Mouse (Mus musculus) CH12.LX (cell line): ENCODE measurements around the gene Rtbdn. TPM values are rescaled to one million over a fixed set of nuclear protein-coding genes. Genes with fewer than 3 reads are reported as not detected.

Experiments used
- DNase-seq: peaks from one replicate; pipeline ENCODE4 v3.0.0-alpha.2; 2013; ENCODE audit errors: extremely low read depth
- H3K27ac ChIP-seq: 2 replicates; pipeline ENCODE4 v1.5.1; 2012; ENCODE audit warnings: low read depth, mild to moderate bottlenecking, control low read depth, moderate library complexity; ENCODE audit not compliant: insufficient read depth
- H3K27me3 ChIP-seq: replicated peaks from 2 replicates; pipeline ENCODE3; 2012; ENCODE audit warnings: inconsistent platforms
- H3K36me3 ChIP-seq, 2 experiments: replicated peaks in 1 of 2; 2 replicates each; pipeline versions ENCODE3 to v1.6.1; 2012; ENCODE audit warnings: inconsistent platforms in 1 of 2, low read length in 1 of 2, mild to moderate bottlenecking in 1 of 2, mixed read lengths in 1 of 2, moderate library complexity in 1 of 2; ENCODE audit not compliant: control insufficient read depth in 1 of 2, insufficient read depth in 1 of 2
- H3K4me1 ChIP-seq, 2 experiments: 2 replicates each; pipeline ENCODE4 v1.6.1; 2012; ENCODE audit warnings: inconsistent platforms in 1 of 2, moderate library complexity in 1 of 2; ENCODE audit not compliant: insufficient read depth in 2 of 2, control insufficient read depth in 1 of 2
- H3K4me2 ChIP-seq: 2 replicates; pipeline ENCODE4 v1.6.1; 2012; ENCODE audit warnings: low read depth, mild to moderate bottlenecking, control low read depth; ENCODE audit not compliant: poor library complexity, insufficient read depth, severe bottlenecking
- H3K4me3 ChIP-seq, 3 experiments: fragments of 150-350 bp in 1 of 3; sonication (generic) in 1 of 3; replicated peaks in 1 of 3; 2 replicates each; pipeline versions ENCODE3 to v1.5.1; 2011 to 2012; ENCODE audit warnings: low read depth in 2 of 3, low read length in 2 of 3, mild to moderate bottlenecking in 2 of 3, moderate library complexity in 2 of 3, control low read depth in 1 of 3, improper control_type of control experiment in 1 of 3, inconsistent platforms in 1 of 3, mixed read lengths in 1 of 3; ENCODE audit not compliant: poor library complexity in 1 of 3
- H3K79me2 ChIP-seq: replicated peaks from 2 replicates; pipeline ENCODE4 v1.6.1; 2012; ENCODE audit warnings: mild to moderate bottlenecking, moderate library complexity; ENCODE audit not compliant: control insufficient read depth, poor library complexity, insufficient read depth, severe bottlenecking; ENCODE audit errors: extremely low read depth
- H3K9ac ChIP-seq: 2 replicates; pipeline ENCODE4 v1.6.1; 2012; ENCODE audit warnings: low read depth, mild to moderate bottlenecking, control low read depth, moderate library complexity; ENCODE audit not compliant: insufficient read depth
- H3K9me3 ChIP-seq: replicated peaks from 2 replicates; pipeline ENCODE3; 2012; ENCODE audit warnings: low read length, inconsistent platforms, mixed read lengths
- BHLHE40 ChIP-seq: IDR thresholded peaks from 2 replicates; pipeline ENCODE4 v1.6.1; 2011; ENCODE audit warnings: mild to moderate bottlenecking, low read depth, low read length, improper control_type of control experiment
- CTCF ChIP-seq, 2 experiments: IDR thresholded peaks in 1 of 2; conservative IDR thresholded peaks in 1 of 2; 2 replicates each; pipeline ENCODE4 v1.5.1; 2011 to 2012; ENCODE audit warnings: low read depth in 2 of 2, low read length in 2 of 2, improper control_type of control experiment in 1 of 2, inconsistent platforms in 1 of 2, mild to moderate bottlenecking in 1 of 2, moderate library complexity in 1 of 2
- E2F4 ChIP-seq: IDR thresholded peaks from 2 replicates; pipeline ENCODE4 v1.6.1; 2011; ENCODE audit warnings: low read depth, low read length, improper control_type of control experiment; ENCODE audit not compliant: insufficient replicate concordance
- EP300 ChIP-seq: IDR thresholded peaks from 2 replicates; pipeline ENCODE4 v1.6.1; 2011; ENCODE audit warnings: low read length, improper control_type of control experiment
- ETS1 ChIP-seq: conservative IDR thresholded peaks from 2 replicates; pipeline ENCODE4 v1.6.1; 2012; ENCODE audit warnings: low read depth, mild to moderate bottlenecking, inconsistent platforms, low read length, improper control_type of control experiment, moderate library complexity
- HCFC1 ChIP-seq: IDR thresholded peaks from 2 replicates; pipeline ENCODE4 v1.6.1; 2012; ENCODE audit warnings: low read depth, mild to moderate bottlenecking, inconsistent platforms, low read length, improper control_type of control experiment
- IRF4 ChIP-seq: IDR thresholded peaks from 2 replicates; pipeline ENCODE4 v1.6.1; 2014; ENCODE audit warnings: low read depth, mild to moderate bottlenecking, inconsistent platforms, low read length, improper control_type of control experiment
- JUN ChIP-seq: IDR thresholded peaks from 2 replicates; pipeline ENCODE4 v1.6.1; 2011; ENCODE audit warnings: low read depth, mild to moderate bottlenecking, low read length, improper control_type of control experiment, moderate library complexity; ENCODE audit not compliant: insufficient read depth
- KAT2A ChIP-seq: IDR thresholded peaks from 2 replicates; pipeline ENCODE4 v1.6.1; 2012; ENCODE audit warnings: low read length, improper control_type of control experiment, inconsistent platforms; ENCODE audit not compliant: insufficient replicate concordance
- MEF2A ChIP-seq: IDR thresholded peaks from 2 replicates; pipeline ENCODE4 v1.6.1; 2014; ENCODE audit warnings: low read depth, mild to moderate bottlenecking, inconsistent platforms, low read length, improper control_type of control experiment, borderline replicate concordance
- MXI1 ChIP-seq: IDR thresholded peaks from 2 replicates; pipeline ENCODE4 v1.6.1; 2011; ENCODE audit warnings: mild to moderate bottlenecking, low read depth, low read length, improper control_type of control experiment
- MYC ChIP-seq: IDR thresholded peaks from 2 replicates; pipeline ENCODE4 v1.6.1; 2011; ENCODE audit warnings: low read depth, mild to moderate bottlenecking, improper control_type of control experiment, low read length
- NELFE ChIP-seq: IDR thresholded peaks from 2 replicates; pipeline ENCODE4 v1.6.1; 2011; ENCODE audit warnings: low read depth, low read length, improper control_type of control experiment
- NRF1 ChIP-seq: IDR thresholded peaks from 2 replicates; pipeline ENCODE4 v1.6.1; 2014; ENCODE audit warnings: low read depth, mild to moderate bottlenecking, inconsistent platforms, low read length, improper control_type of control experiment, moderate library complexity
- PAX5 ChIP-seq: IDR thresholded peaks from 2 replicates; pipeline ENCODE4 v1.6.1; 2012; ENCODE audit warnings: low read length, inconsistent platforms, mixed read lengths
- POLR2A ChIP-seq: IDR thresholded peaks from 2 replicates; pipeline ENCODE4 v1.6.1; 2011; ENCODE audit warnings: low read depth, mild to moderate bottlenecking, improper control_type of control experiment, low read length
- POLR2AphosphoS2 ChIP-seq: IDR thresholded peaks from 2 replicates; pipeline ENCODE4 v1.6.1; 2011; ENCODE audit warnings: low read depth, low read length, improper control_type of control experiment
- RCOR1 ChIP-seq: conservative IDR thresholded peaks from 2 replicates; pipeline ENCODE4 v1.6.1; 2012; ENCODE audit warnings: low read depth, mild to moderate bottlenecking, inconsistent platforms, low read length, improper control_type of control experiment
- SMC3 ChIP-seq: IDR thresholded peaks from 2 replicates; pipeline ENCODE4 v1.6.1; 2011; ENCODE audit warnings: low read depth, low read length, improper control_type of control experiment
- dilution Hi-C: fragments of 300-500 bp; cut with MboI; formaldehyde crosslinking; loops from 2 replicates; pipeline ENCODE4 v1.14.3; 2020; ENCODE audit warnings: low sequenced_read_pairs; ENCODE audit not compliant: extremely low pct_unique_long_range_greater_than_20kb, extremely low pct_ligation_motif_present
- in situ Hi-C: fragments of 300-500 bp; cut with MboI; formaldehyde crosslinking; loops from 3 replicates; pipeline ENCODE4 v1.14.3; 2019; ENCODE audit warnings: low sequenced_read_pairs, low pct_ligation_motif_present, low pct_unique_long_range_greater_than_20kb, mixed read lengths
- polyA plus RNA-seq: library from polyadenylated mRNA; unstranded; fragments of >175 nt; gene quantifications from 2 replicates; pipeline ENCODE4 v1.2.1, GENCODE M21; 2012; ENCODE audit warnings: low read depth; ENCODE audit not compliant: insufficient read length
- total RNA-seq, 2 experiments: library from RNA; depleted of rRNA; stranded (reverse); fragments of 300-350 nt in 1 of 2; fragments of >200 nt in 1 of 2; gene quantifications; 2 replicates each; pipeline ENCODE4 v1.2.3; 2012 to 2014

Rtbdn gene
- total and polyA plus RNA-seq, 3 experiments, result 0.21 to 1.8 TPM; not detected in 1

- Histone ChIP-seq H3K9me3 (no peaks in the 10 kb centered on the region), H3K4me1 (peaks cover 21 to 25% of the 10 kb centered on the region in 2 experiments), H3K4me3 (no peak overlapping the region), H3K27me3 (peaks cover 77% of the 10 kb centered on the region), H3K36me3 (no peaks in the 10 kb centered on the region), H3K9ac (no peak overlapping the region), H3K4me2 (no peak overlapping the region), H3K79me2 (no peaks in the 10 kb centered on the region), H3K27ac (no peak overlapping the region)
- in situ Hi-C loops, result no loop called here
- TF ChIP-seq NRF1 (no peak), KAT2A (no peak), HCFC1 (no peak), SMC3 (no peak), NELFE (no peak), CTCF (conservative IDR thresholded peaks at IDR 0.05 in 1 of 2, IDR thresholded peaks at IDR 0.05 in 1 of 2; ENCODE audit: low read depth in 2 of 2, low read length in 2 of 2) (no peak), BHLHE40 (no peak), POLR2A (no peak), RCOR1 (no peak), IRF4 (no peak), MEF2A (no peak), EP300 (no peak), PAX5 (no peak), E2F4 (no peak), POLR2AphosphoS2 (no peak), MXI1 (no peak), MYC (no peak)
- no peak for DNase-seq
- dilution Hi-C loops, result no loop called here
Observed at GRCm38 (mm10) chr8:84933767-84934559, 12.8 kb upstream of the Rtbdn start.

- no peak overlapping the region for H3K9ac ChIP-seq
- H3K27ac ChIP-seq, result no peak overlapping the region
- dilution Hi-C loops (no loop called here), in situ Hi-C loops (no loop called here)
- no peak for TF ChIP-seq ETS1
- 0 out of 2 replicates have a peak, but pooled peaks have one; percentile 12 for TF ChIP-seq BHLHE40
- TF ChIP-seq JUN, result no peak
- TF ChIP-seq KAT2A, result no peak
- TF ChIP-seq HCFC1, result no peak
- TF ChIP-seq MXI1, result peak; percentile 56; the same call in 1 of the 2 replicates
- no peak for TF ChIP-seq MYC
- TF ChIP-seq NRF1, result peak; percentile 78
- H3K36me3 ChIP-seq, result no peaks in the 10 kb centered on the region
- H3K4me3 ChIP-seq, result no peak overlapping the region
- peak; percentile 67 for DNase-seq
- peak overlapping the region; percentile 54; the same call in 1 of the 2 replicates for H3K4me2 ChIP-seq
- no peaks in the 10 kb centered on the region for H3K79me2 ChIP-seq
- H3K9me3 ChIP-seq, result no peaks in the 10 kb centered on the region
- H3K27me3 ChIP-seq, result peaks cover 75% of the 10 kb centered on the region
- H3K4me1 ChIP-seq, result peaks cover 21 to 22% of the 10 kb centered on the region in 2 experiments
Observed at GRCm38 (mm10) chr8:84934860-84935259, 11.9 kb upstream of the Rtbdn start.
